Mouse (Mus musculus): ENCODE data around the gene Ccdc162. TPM values are rescaled to one million over a fixed set of nuclear protein-coding genes. Genes with fewer than 3 reads are reported as not detected.
A peak's percentile ranks its signal among the peaks of the same experiment; 100 is the strongest.
"Not testable (repeated sequence)": the region's sequence is repeated elsewhere in the genome, so short reads cannot be mapped to it uniquely, and the experiment has no call there.

The Ccdc162 gene
- polyA plus RNA-seq, 1 experiment from 2014 or later: 2.9 TPM

DNA sequence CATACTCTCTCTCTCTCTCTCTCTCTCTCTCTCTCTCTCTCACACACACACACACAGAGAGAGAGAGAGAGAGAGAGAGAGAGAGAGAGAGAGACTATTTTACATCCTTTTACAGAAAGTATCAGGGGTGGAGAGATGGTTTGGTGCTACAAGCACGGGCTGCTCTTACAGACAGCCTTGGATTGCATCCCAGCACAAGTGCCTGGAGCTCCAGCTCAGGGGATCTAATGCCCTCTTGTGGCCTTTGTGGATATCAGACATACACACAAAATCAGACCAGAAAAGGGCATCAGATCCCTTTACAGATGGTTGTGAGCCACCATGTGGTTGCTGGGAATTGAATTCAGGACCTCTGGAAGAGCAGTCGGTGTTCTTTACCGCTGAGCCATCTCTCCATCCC, 211.0 kb downstream of the Ccdc162 start:
- not testable (repeated sequence) for H3K4me2 ChIP-seq (replicated peaks); H3K36me3 ChIP-seq; H3K9ac ChIP-seq; H3K9me3 ChIP-seq (replicated peaks); H3K4me3 ChIP-seq (replicated peaks); H3K27ac ChIP-seq (replicated peaks); ATAC-seq (ENCODE audit: insufficient number of reproducible peaks, low FRiP score, low TSS enrichment, low read depth); H3K27me3 ChIP-seq; H3K4me1 ChIP-seq
- WGBS: 6% methylated on average over 3 of the region's 3 CpGs

DNA sequence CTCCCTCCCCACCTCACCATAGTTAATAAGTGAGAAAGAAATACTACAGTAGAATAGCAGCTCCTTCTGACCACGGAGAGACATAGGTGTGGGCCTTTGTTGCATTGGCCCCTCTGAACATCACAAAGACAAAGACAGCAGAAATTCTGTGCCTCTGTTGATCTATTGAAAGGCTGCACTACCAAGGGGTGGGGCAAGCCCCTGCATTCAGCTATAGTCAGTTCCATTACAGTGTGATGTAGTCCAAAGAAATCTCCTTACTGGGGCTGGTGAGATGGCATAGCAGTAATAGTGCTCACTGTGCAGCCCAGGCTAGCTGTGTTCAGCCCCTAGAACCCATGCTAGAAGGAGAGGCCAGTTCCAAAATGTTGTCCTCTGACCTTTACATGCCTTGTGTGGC, 211.4 kb downstream of the Ccdc162 start:
- Histone ChIP-seq H3K27ac (replicated peaks) (no peak overlapping the region), H3K36me3 (no peaks in the 10 kb centered on the region), H3K4me3 (replicated peaks) (no peak overlapping the region), H3K9me3 (replicated peaks) (no peaks in the 10 kb centered on the region), H3K4me1 (no peaks in the 10 kb centered on the region), H3K4me2 (replicated peaks) (no peak overlapping the region), H3K9ac (no peak overlapping the region), H3K27me3 (no peaks in the 10 kb centered on the region)
- no peak for ATAC-seq (ENCODE audit: insufficient number of reproducible peaks, low FRiP score, low TSS enrichment, low read depth)
- 85% methylated on average over 1 of the region's 1 CpGs for WGBS

DNA sequence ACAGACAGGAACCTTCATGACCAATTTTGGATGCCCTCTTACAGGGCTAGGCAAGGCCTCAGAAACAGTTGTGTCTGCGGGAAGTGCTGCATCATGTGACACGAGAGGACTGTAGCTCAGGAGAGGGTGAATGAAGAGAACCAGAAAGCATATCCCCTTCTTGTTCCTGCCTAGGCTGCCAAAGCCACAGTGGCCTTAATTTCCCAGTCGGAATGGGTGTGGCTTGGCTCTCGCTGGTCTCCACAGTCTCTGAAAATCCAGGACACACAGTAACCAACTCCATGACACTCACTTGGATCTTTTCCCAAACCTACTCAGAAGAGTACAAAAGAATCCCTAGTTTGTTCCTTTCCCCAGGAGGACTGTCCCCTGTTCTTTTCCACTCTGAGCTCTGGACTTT, 215.5 kb downstream of the Ccdc162 start:
- Histone ChIP-seq H3K9me3 (replicated peaks) (no peaks in the 10 kb centered on the region), H3K4me2 (replicated peaks) (no peak overlapping the region), H3K4me3 (replicated peaks) (no peak overlapping the region), H3K9ac (no peak overlapping the region), H3K4me1 (no peaks in the 10 kb centered on the region), H3K27me3 (no peaks in the 10 kb centered on the region), H3K27ac (replicated peaks) (no peak overlapping the region), H3K36me3 (no peaks in the 10 kb centered on the region)
- no peak for ATAC-seq (ENCODE audit: insufficient number of reproducible peaks, low FRiP score, low TSS enrichment, low read depth)
- WGBS: 47% methylated on average over 4 of the region's 4 CpGs

DNA sequence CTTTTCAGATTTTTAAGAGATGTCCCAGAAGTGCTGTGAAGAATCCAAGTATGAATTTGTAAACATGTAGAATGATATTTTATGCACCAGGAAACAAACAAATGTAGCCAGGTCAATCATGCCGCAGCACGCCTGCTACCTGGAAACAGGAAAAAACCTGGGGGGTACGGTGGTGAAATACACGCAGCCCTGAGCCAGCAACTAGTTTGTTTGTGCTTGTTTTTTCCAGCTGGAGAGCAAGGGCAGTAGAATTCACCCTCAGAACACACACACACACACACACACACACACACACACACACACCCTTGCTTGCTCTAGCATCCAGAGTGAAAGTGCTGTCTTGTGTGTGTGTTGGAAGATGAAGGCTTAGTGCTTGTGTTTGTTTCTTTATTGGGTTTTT, 225.3 kb downstream of the Ccdc162 start:
- Histone ChIP-seq H3K4me3 (replicated peaks) (no peak overlapping the region), H3K9me3 (replicated peaks) (no peaks in the 10 kb centered on the region), H3K27ac (replicated peaks) (no peak overlapping the region), H3K4me2 (replicated peaks) (no peak overlapping the region; the same call in 1 of the 2 replicates), H3K27me3 (no peaks in the 10 kb centered on the region), H3K36me3 (peaks cover 17% of the 10 kb centered on the region), H3K4me1 (peaks cover 22% of the 10 kb centered on the region), H3K9ac (no peak overlapping the region)
- 30% methylated on average over 4 of the region's 4 CpGs for WGBS
- no peak for ATAC-seq (ENCODE audit: insufficient number of reproducible peaks, low FRiP score, low TSS enrichment, low read depth)

DNA sequence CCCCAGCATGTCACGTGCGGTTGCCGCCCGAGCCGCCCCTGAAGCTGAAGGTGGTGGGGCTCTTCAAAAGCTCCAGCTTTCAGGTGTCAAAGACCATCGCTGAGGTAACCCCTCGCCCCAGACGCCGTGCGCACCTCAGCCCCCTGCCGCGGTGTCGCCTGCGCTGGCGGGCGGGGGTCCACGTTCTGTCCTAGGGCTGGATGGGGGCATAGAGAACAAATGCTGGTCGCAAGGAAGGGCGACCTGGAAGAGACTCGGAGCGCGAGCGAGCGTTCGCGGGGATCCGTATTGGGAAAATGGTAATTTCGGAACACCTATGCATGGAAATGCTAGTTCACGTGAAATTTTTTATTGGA, 225.9 kb downstream of the Ccdc162 start:
- under 1% methylated on average over 29 of the region's 29 CpGs for WGBS
- H3K27me3 ChIP-seq: no peaks in the 10 kb centered on the region
- peaks cover 23% of the 10 kb centered on the region for H3K36me3 ChIP-seq
- peak overlapping the region; percentile 45 for H3K9ac ChIP-seq
- peak overlapping the region; percentile 74 for H3K4me3 ChIP-seq (replicated peaks)
- H3K9me3 ChIP-seq (replicated peaks): no peaks in the 10 kb centered on the region
- H3K4me1 ChIP-seq: peaks cover 22% of the 10 kb centered on the region
- H3K4me2 ChIP-seq (replicated peaks): peak overlapping the region; percentile 100
- H3K27ac ChIP-seq (replicated peaks): no peak overlapping the region
- ATAC-seq (ENCODE audit: insufficient number of reproducible peaks, low FRiP score, low TSS enrichment, low read depth): peak; percentile 32

DNA sequence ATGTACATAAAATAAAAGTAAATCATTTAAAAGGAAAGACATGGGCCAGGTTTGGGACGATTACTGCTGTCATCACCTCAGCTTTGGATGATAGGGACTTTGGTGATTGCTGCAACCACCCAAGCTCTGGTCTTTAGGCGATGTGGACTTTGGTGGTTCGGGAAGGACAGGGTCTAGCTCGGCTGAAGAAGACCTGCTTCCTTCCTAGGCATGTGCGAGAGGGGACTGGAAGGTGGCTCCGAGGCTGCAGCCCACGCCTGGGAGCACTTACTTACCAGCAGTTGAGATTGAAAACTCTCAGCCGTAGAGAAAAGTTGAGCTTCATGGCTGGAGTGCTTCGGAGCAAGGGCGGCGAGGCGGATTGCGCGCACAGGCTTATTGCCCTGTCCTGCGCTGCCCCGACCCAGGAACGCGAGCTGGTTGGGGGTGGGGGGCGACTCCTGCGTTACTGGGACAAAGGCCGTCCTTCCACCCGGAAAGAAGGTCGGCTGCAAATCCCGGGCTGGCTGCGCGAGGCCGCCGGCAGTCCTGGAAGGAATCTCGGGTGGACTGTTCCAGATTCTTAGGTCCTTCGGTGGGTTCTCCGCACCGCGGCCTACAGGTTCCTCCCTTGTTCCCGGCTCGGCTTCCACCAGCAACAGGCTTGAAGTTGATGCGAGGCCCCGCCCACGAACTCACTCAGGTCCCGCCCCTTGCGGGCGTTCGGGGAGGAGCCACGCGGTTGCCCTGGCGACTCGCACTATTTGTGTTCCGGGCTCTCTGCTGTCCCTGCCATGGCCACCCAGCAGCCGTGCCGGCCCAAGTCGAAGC, 226.5 kb downstream of the Ccdc162 start, which contains the start of the genes Smpd2 and Ppil6:
Gene Smpd2 (minus strand): TSS at position 662 of the 810 bp plus-strand sequence.
Gene Ppil6 (plus strand): TSS at position 732 of the 810 bp plus-strand sequence.
- Histone ChIP-seq H3K4me2 (replicated peaks) (peak within 1 kb of the TSS; percentile 100), H3K27ac (replicated peaks) (peak within 1 kb of the TSS; percentile 78), H3K9me3 (replicated peaks) (no peaks in the 10 kb centered on the region), H3K4me1 (peaks cover 22% of the 10 kb centered on the region), H3K36me3 (peaks cover 29% of the 10 kb centered on the region), H3K9ac (peak within 1 kb of the TSS; percentile 69), H3K4me3 (replicated peaks) (peak within 1 kb of the TSS; percentile 74), H3K27me3 (no peaks in the 10 kb centered on the region)
- peak; percentile 91 for ATAC-seq (ENCODE audit: insufficient number of reproducible peaks, low FRiP score, low TSS enrichment, low read depth)
- WGBS: under 1% methylated on average over 50 of the region's 50 CpGs

DNA sequence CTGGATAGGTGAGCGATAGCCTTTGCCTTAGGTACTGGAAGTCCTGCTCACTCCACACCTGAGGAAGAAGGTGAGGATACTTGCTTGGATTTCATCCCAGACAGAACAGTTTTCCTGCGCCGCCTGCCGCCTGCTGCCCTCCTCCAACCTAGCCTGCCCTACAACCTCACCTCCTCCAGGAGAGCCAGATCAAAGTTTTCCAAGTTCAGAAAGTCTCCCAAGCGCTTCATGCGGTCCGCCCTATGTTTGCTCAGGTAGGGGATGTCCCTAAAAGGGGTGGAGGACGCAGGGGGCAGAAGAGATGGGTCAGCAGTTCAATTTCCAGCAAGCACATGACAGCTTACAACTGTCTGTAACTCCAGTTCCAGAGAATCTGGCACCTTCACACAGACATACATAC, 227.1 kb downstream of the Ccdc162 start:
- H3K27ac ChIP-seq (replicated peaks): no peak overlapping the region
- H3K4me3 ChIP-seq (replicated peaks): peak overlapping the region; percentile 74
- H3K9ac ChIP-seq: peak overlapping the region; percentile 69
- peaks cover 22% of the 10 kb centered on the region for H3K4me1 ChIP-seq
- ATAC-seq (ENCODE audit: insufficient number of reproducible peaks, low FRiP score, low TSS enrichment, low read depth): no peak
- no peaks in the 10 kb centered on the region for H3K27me3 ChIP-seq
- peaks cover 35% of the 10 kb centered on the region for H3K36me3 ChIP-seq
- no peaks in the 10 kb centered on the region for H3K9me3 ChIP-seq (replicated peaks)
- WGBS: 28% methylated on average over 8 of the region's 8 CpGs
- H3K4me2 ChIP-seq (replicated peaks): peak overlapping the region; percentile 100

DNA sequence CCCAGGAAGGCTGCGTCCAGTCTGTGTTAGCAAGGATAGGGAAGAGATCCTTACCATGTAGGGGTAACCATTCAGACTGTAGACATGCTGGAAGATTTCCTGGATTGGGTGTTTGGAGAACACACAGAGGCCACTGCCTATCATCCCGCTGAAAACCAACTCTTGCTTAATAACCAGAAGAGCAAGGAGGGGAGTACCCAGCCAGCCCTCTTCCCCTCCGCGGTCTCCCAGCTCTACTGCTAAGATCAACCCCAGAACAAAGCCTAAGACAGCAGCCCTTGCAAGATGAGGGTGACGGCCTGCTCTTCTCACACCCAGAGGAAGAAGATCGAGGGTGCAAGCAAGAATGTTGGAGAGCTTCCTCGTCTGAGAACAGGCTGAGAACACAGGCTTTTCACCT, 227.6 kb downstream of the Ccdc162 start:
- WGBS: 28% methylated on average over 7 of the region's 7 CpGs
- H3K4me3 ChIP-seq (replicated peaks): peak overlapping the region; percentile 74
- peaks cover 22% of the 10 kb centered on the region for H3K4me1 ChIP-seq
- no peak overlapping the region for H3K27ac ChIP-seq (replicated peaks)
- H3K4me2 ChIP-seq (replicated peaks): peak overlapping the region; percentile 100
- no peaks in the 10 kb centered on the region for H3K27me3 ChIP-seq
- no peak for ATAC-seq (ENCODE audit: insufficient number of reproducible peaks, low FRiP score, low TSS enrichment, low read depth)
- H3K9me3 ChIP-seq (replicated peaks): no peaks in the 10 kb centered on the region
- H3K36me3 ChIP-seq: peaks cover 39% of the 10 kb centered on the region
- H3K9ac ChIP-seq: peak overlapping the region; percentile 69; the same call in 1 of the 2 replicates

Small RNA genes lying within 50 kb of the gene (microRNA-seq; reads per million reads assigned to microRNA genes)
- not detected for gene Mir3473b (ENCODE audit: borderline number of aligned reads)

Other genes with a start within 250 kb of the Ccdc162 start
- gene Mical1, start 240.3 kb downstream of the Ccdc162 start, polyA plus RNA-seq (2015; fragmentation: Nextera tagmentation; extraction: Ambion mirVana): 39.6 and 40.8 TPM in 2 replicates
- 58.6 and 60.8 TPM in 2 replicates for gene Smpd2, start 226.3 kb downstream of the Ccdc162 start, polyA plus RNA-seq (2015; fragmentation: Nextera tagmentation; extraction: Ambion mirVana)
- 2.6 and 6.1 TPM in 2 replicates for gene Ppil6, start 226.2 kb downstream of the Ccdc162 start, polyA plus RNA-seq (2015; fragmentation: Nextera tagmentation; extraction: Ambion mirVana)
- gene Cd164, start 197.2 kb downstream of the Ccdc162 start, polyA plus RNA-seq (2015; fragmentation: Nextera tagmentation; extraction: Ambion mirVana): 185 TPM in 2 replicates
- gene Cep57l1, start 93.2 kb upstream of the Ccdc162 start, polyA plus RNA-seq (2015; fragmentation: Nextera tagmentation; extraction: Ambion mirVana): 23.9 and 24.5 TPM in 2 replicates
- gene Sesn1, start 93.3 kb upstream of the Ccdc162 start, polyA plus RNA-seq (2015; fragmentation: Nextera tagmentation; extraction: Ambion mirVana): 47.7 and 49.1 TPM in 2 replicates